Mouse (Mus musculus): Measurements from ENCODE around the gene Lgmn. TPM values are rescaled to one million over a fixed set of nuclear protein-coding genes. Genes with fewer than 3 reads are reported as not detected.
A peak's percentile ranks its signal among the peaks of the same experiment; 100 is the strongest.

Gene Lgmn
- polyA plus RNA-seq, 1 experiment from 2014 or later = 120 TPM

GRCm38 (mm10) chr12:102416955-102417510, 22.6 kb downstream of the Lgmn start:
- H3K9ac ChIP-seq = no peak overlapping the region
- WGBS = 74% methylated on average over 7 of the region's 7 CpGs
- no peaks in the 10 kb centered on the region for H3K27me3 ChIP-seq
- H3K4me2 ChIP-seq = no peak overlapping the region
- no peaks in the 10 kb centered on the region for H3K9me3 ChIP-seq (replicated peaks)
- H3K4me1 ChIP-seq = peaks cover 16% of the 10 kb centered on the region
- H3K4me3 ChIP-seq (replicated peaks) = no peak overlapping the region
- peaks cover 8% of the 10 kb centered on the region; the same call in 1 of the 2 replicates for H3K36me3 ChIP-seq
- H3K27ac ChIP-seq = 0 out of 2 replicates have a peak overlapping the region, but pooled peaks have one; percentile 49
- ATAC-seq (replicated peaks; ENCODE audit: low FRiP score) = peak; percentile 8; the same call in 1 of the 2 replicates

GRCm38 (mm10) chr12:102416391-102416837, 23.2 kb downstream of the Lgmn start:
- peak overlapping the region; percentile 49; the same call in 1 of the 2 replicates for H3K27ac ChIP-seq

GRCm38 (mm10) chr12:102414686-102415085, 24.9 kb downstream of the Lgmn start:
- H3K27me3 ChIP-seq = no peaks in the 10 kb centered on the region
- H3K9me3 ChIP-seq (replicated peaks) = no peaks in the 10 kb centered on the region
- no peak overlapping the region for H3K9ac ChIP-seq
- peaks cover 14% of the 10 kb centered on the region for H3K4me1 ChIP-seq
- WGBS = 89% methylated on average over 6 of the region's 6 CpGs
- H3K4me3 ChIP-seq (replicated peaks) = no peak overlapping the region
- H3K27ac ChIP-seq = no peak overlapping the region
- H3K4me2 ChIP-seq = no peak overlapping the region
- peaks cover 8% of the 10 kb centered on the region; the same call in 1 of the 2 replicates for H3K36me3 ChIP-seq
- ATAC-seq (replicated peaks; ENCODE audit: low FRiP score) = no peak

More at GRCm38 (mm10) chr12:102416391-102416837, 23.2 kb downstream of the Lgmn start:
- no peak overlapping the region for H3K4me2 ChIP-seq
- H3K4me1 ChIP-seq = peaks cover 16% of the 10 kb centered on the region
- ATAC-seq (replicated peaks; ENCODE audit: low FRiP score) = peak; percentile 82
- H3K4me3 ChIP-seq (replicated peaks) = no peak overlapping the region
- no peaks in the 10 kb centered on the region for H3K27me3 ChIP-seq
- H3K9ac ChIP-seq = no peak overlapping the region
- peaks cover 8% of the 10 kb centered on the region; the same call in 1 of the 2 replicates for H3K36me3 ChIP-seq
- no peaks in the 10 kb centered on the region for H3K9me3 ChIP-seq (replicated peaks)
- 28% methylated on average over 7 of the region's 7 CpGs for WGBS

- Histone ChIP-seq H3K9me3 (replicated peaks) (no peaks in the 10 kb centered on the region), H3K27ac (no peak overlapping the region), H3K4me1 (peaks cover 11% of the 10 kb centered on the region), H3K4me2 (no peak overlapping the region), H3K4me3 (replicated peaks) (no peak overlapping the region), H3K36me3 (peaks cover 8% of the 10 kb centered on the region; the same call in 1 of the 2 replicates), H3K9ac (no peak overlapping the region), H3K27me3 (no peaks in the 10 kb centered on the region)
- 92% methylated on average over 13 of the region's 13 CpGs for WGBS
- no peak for ATAC-seq (replicated peaks; ENCODE audit: low FRiP score)
These were observed 26.4 kb downstream of the Lgmn start for GRCm38 (mm10) chr12:102413171-102413570.

GRCm38 (mm10) chr12:102398588-102398987, 41.0 kb downstream of the Lgmn start:
- no peak for ATAC-seq (replicated peaks; ENCODE audit: low FRiP score)
- Histone ChIP-seq H3K4me2 (no peak overlapping the region), H3K27ac (no peak overlapping the region), H3K27me3 (no peaks in the 10 kb centered on the region), H3K4me3 (replicated peaks) (no peak overlapping the region), H3K9me3 (replicated peaks) (no peaks in the 10 kb centered on the region), H3K36me3 (peaks cover 63% of the 10 kb centered on the region), H3K9ac (no peak overlapping the region), H3K4me1 (no peaks in the 10 kb centered on the region)
- 92% methylated on average over 4 of the region's 4 CpGs for WGBS

GRCm38 (mm10) chr12:102395998-102396991, 43.3 kb downstream of the Lgmn start:
- Histone ChIP-seq H3K9ac (no peak overlapping the region), H3K27ac (no peak overlapping the region), H3K4me2 (no peak overlapping the region), H3K27me3 (no peaks in the 10 kb centered on the region), H3K4me3 (replicated peaks) (no peak overlapping the region), H3K4me1 (no peaks in the 10 kb centered on the region), H3K9me3 (replicated peaks) (no peaks in the 10 kb centered on the region), H3K36me3 (peaks cover 54% of the 10 kb centered on the region)
- WGBS = 56% methylated on average over 19 of the region's 19 CpGs
- ATAC-seq (replicated peaks; ENCODE audit: low FRiP score) = no peak

- H3K4me2 ChIP-seq = no peak overlapping the region
- 77% methylated on average over 9 of the region's 9 CpGs for WGBS
These were observed 44.1 kb downstream of the Lgmn start for GRCm38 (mm10) chr12:102395537-102395936.

GRCm38 (mm10) chr12:102394496-102394895, 45.1 kb downstream of the Lgmn start:
- WGBS = 88% methylated on average over 7 of the region's 7 CpGs

More at GRCm38 (mm10) chr12:102395537-102395936, 44.1 kb downstream of the Lgmn start:
- Histone ChIP-seq H3K27ac (no peak overlapping the region), H3K4me1 (no peaks in the 10 kb centered on the region), H3K9ac (no peak overlapping the region), H3K36me3 (peaks cover 50% of the 10 kb centered on the region), H3K4me3 (replicated peaks) (no peak overlapping the region), H3K9me3 (replicated peaks) (no peaks in the 10 kb centered on the region), H3K27me3 (no peaks in the 10 kb centered on the region)
- ATAC-seq (replicated peaks; ENCODE audit: low FRiP score) = no peak

GRCm38 (mm10) chr12:102391982-102392381, 47.6 kb downstream of the Lgmn start:
- no peak for ATAC-seq (replicated peaks; ENCODE audit: low FRiP score)
- Histone ChIP-seq H3K4me2 (no peak overlapping the region), H3K27me3 (no peaks in the 10 kb centered on the region), H3K36me3 (peaks cover 55% of the 10 kb centered on the region), H3K4me1 (no peaks in the 10 kb centered on the region), H3K9me3 (replicated peaks) (no peaks in the 10 kb centered on the region), H3K27ac (no peak overlapping the region), H3K9ac (no peak overlapping the region), H3K4me3 (replicated peaks) (no peak overlapping the region)
- 67% methylated on average over 4 of the region's 4 CpGs for WGBS

More at GRCm38 (mm10) chr12:102394496-102394895, 45.1 kb downstream of the Lgmn start:
- no peak; the same call in 1 of the 2 replicates for ATAC-seq (replicated peaks; ENCODE audit: low FRiP score)
- Histone ChIP-seq H3K36me3 (peaks cover 54% of the 10 kb centered on the region), H3K27me3 (no peaks in the 10 kb centered on the region), H3K9ac (no peak overlapping the region), H3K4me2 (no peak overlapping the region), H3K4me3 (replicated peaks) (no peak overlapping the region), H3K9me3 (replicated peaks) (no peaks in the 10 kb centered on the region), H3K27ac (no peak overlapping the region), H3K4me1 (no peaks in the 10 kb centered on the region)

- WGBS = 84% methylated on average over 2 of the region's 2 CpGs
- H3K9me3 ChIP-seq (replicated peaks) = no peaks in the 10 kb centered on the region
These were observed 48.5 kb downstream of the Lgmn start for GRCm38 (mm10) chr12:102391109-102391508.

GRCm38 (mm10) chr12:102390042-102390441, 49.6 kb downstream of the Lgmn start:
- Histone ChIP-seq H3K27ac (no peak overlapping the region), H3K4me2 (no peak overlapping the region), H3K36me3 (peaks cover 50% of the 10 kb centered on the region), H3K4me1 (no peaks in the 10 kb centered on the region), H3K4me3 (replicated peaks) (no peak overlapping the region), H3K9ac (no peak overlapping the region), H3K27me3 (no peaks in the 10 kb centered on the region), H3K9me3 (replicated peaks) (no peaks in the 10 kb centered on the region)
- 0 out of 2 replicates have a peak, but pooled peaks have one; percentile 27 for ATAC-seq (replicated peaks; ENCODE audit: low FRiP score)
- WGBS = 31% methylated on average over 8 of the region's 8 CpGs

More at GRCm38 (mm10) chr12:102391109-102391508, 48.5 kb downstream of the Lgmn start:
- Histone ChIP-seq H3K27me3 (no peaks in the 10 kb centered on the region), H3K4me1 (no peaks in the 10 kb centered on the region), H3K36me3 (peaks cover 55% of the 10 kb centered on the region), H3K4me3 (replicated peaks) (no peak overlapping the region), H3K27ac (no peak overlapping the region), H3K9ac (no peak overlapping the region), H3K4me2 (no peak overlapping the region)
- ATAC-seq (replicated peaks; ENCODE audit: low FRiP score) = no peak

All from kidney, embryonic 15.5 days (tissue).